In genomic region chr16:94680924-94681323, GRCm38 (mm10) we compare ENCODE assay signal across 20 mouse cellular contexts.
DNase-seq lines count a peak whose midpoint lies in the region; ATAC-seq and TF ChIP-seq lines count a peak whose summit lies in the region.
"Had no signal": no experiment of that assay in that cellular context is flagged by ENCODE, and none has a peak within 500 bp of the region (broad histone marks: within the 10 kb centered on the region; RNA-seq: fewer than 3 reads in every experiment).

No protein-coding gene starts in this region.

- peaks cover 17% of the 10 kb centered on the region; the same call in 1 of the 2 replicates for H3K4me1 ChIP-seq in liver, embryonic 13.5 days (replicated peaks)
- H3K4me1 ChIP-seq in intestine, postnatal 0 days (replicated peaks; ENCODE audit: control insufficient read depth, insufficient read depth, low read length): no peaks in the 10 kb centered on the region
- H3K4me1 ChIP-seq in forebrain, embryonic 16.5 days (replicated peaks; ENCODE audit: control insufficient read depth, insufficient read depth, low read length): no peaks in the 10 kb centered on the region
- H3K4me1 ChIP-seq: hindbrain, embryonic 15.5 days had no signal

- H3K27me3 ChIP-seq in liver, embryonic 13.5 days: no peaks in the 10 kb centered on the region
- no peaks in the 10 kb centered on the region for H3K27me3 ChIP-seq in intestine, postnatal 0 days (replicated peaks; ENCODE audit: control insufficient read depth, insufficient read depth, low read length)
- no peaks in the 10 kb centered on the region for H3K27me3 ChIP-seq in forebrain, embryonic 16.5 days (replicated peaks; ENCODE audit: control insufficient read depth, insufficient read depth, low read length)
- H3K27me3 ChIP-seq: embryonic facial prominence, embryonic 12.5 days; forebrain, embryonic 12.5 days; hindbrain, embryonic 15.5 days; megakaryocyte, embryonic 14.5 days had no signal

- H3K4me3 ChIP-seq in liver, embryonic 13.5 days (replicated peaks): no peak overlapping the region
- no peak overlapping the region for H3K4me3 ChIP-seq in intestine, postnatal 0 days (ENCODE audit: low read depth, low read length)
- H3K4me3 ChIP-seq in forebrain, embryonic 16.5 days (replicated peaks; ENCODE audit: low read length): no peak overlapping the region
- H3K4me3 ChIP-seq: embryonic facial prominence, embryonic 12.5 days; erythroblast, embryonic 14.5 days; forebrain, embryonic 12.5 days; gastrocnemius, adult 2 months; hindbrain, embryonic 15.5 days; megakaryocyte, embryonic 14.5 days had no signal

- ATAC-seq in liver, embryonic 13.5 days (ENCODE audit: low read depth): 0 out of 2 replicates have a peak, but pooled peaks have one; percentile 23
- peak; percentile 75; the same call in 1 of the 2 replicates for ATAC-seq in intestine, postnatal 0 days
- no peak for ATAC-seq in forebrain, embryonic 16.5 days

- H3K9me3 ChIP-seq in liver, embryonic 13.5 days (replicated peaks): no peaks in the 10 kb centered on the region
- no peaks in the 10 kb centered on the region for H3K9me3 ChIP-seq in intestine, postnatal 0 days (ENCODE audit: control insufficient read depth)
- H3K9me3 ChIP-seq in forebrain, embryonic 16.5 days (ENCODE audit: control insufficient read depth, low read length): no peaks in the 10 kb centered on the region
- H3K9me3 ChIP-seq: embryonic facial prominence, embryonic 12.5 days; forebrain, embryonic 12.5 days; hindbrain, embryonic 15.5 days; megakaryocyte, embryonic 14.5 days had no signal

- peak; percentile 25 for DNase-seq in kidney, adult 9 months
- no peak for DNase-seq in kidney, postnatal 4 days
- no peak for DNase-seq in liver, embryonic 13.5 days
- DNase-seq in liver: no peak
- DNase-seq in lung, postnatal 4 days: no peak
- DNase-seq: adrenal gland, adult 2 months; cerebellum, adult 11-12 months; cerebellum, postnatal 10 days; gastrocnemius, adult 2 months; lung, embryonic 14.5 days; midbrain, embryonic 14.5 days; right cerebral cortex, postnatal 14 days; thymus, postnatal 14 days had no signal

- H3K36me3 ChIP-seq in liver, embryonic 13.5 days: peaks cover 70% of the 10 kb centered on the region
- peaks cover 42% of the 10 kb centered on the region for H3K36me3 ChIP-seq in intestine, postnatal 0 days (ENCODE audit: control insufficient read depth, insufficient read depth)
- H3K36me3 ChIP-seq in forebrain, embryonic 16.5 days (ENCODE audit: control insufficient read depth, insufficient read depth): peaks cover 5% of the 10 kb centered on the region

- H3K4me2 ChIP-seq in liver, embryonic 13.5 days: no peak overlapping the region
- H3K4me2 ChIP-seq in intestine, postnatal 0 days (replicated peaks; ENCODE audit: low read depth): no peak overlapping the region
- no peak overlapping the region for H3K4me2 ChIP-seq in forebrain, embryonic 16.5 days (ENCODE audit: low read length)
- H3K4me2 ChIP-seq: embryonic facial prominence, embryonic 12.5 days; forebrain, embryonic 12.5 days; hindbrain, embryonic 15.5 days; lung, embryonic 14.5 days had no signal

- WGBS in liver, embryonic 13.5 days (ENCODE audit: insufficient replicate concordance): 85% methylated on average over 4 of the region's 4 CpGs
- 47% methylated on average over 4 of the region's 4 CpGs for WGBS in intestine, postnatal 0 days
- WGBS in forebrain, embryonic 16.5 days: 44% methylated on average over 4 of the region's 4 CpGs

- H3K9ac ChIP-seq in liver, embryonic 13.5 days: no peak overlapping the region
- H3K9ac ChIP-seq in intestine, postnatal 0 days (ENCODE audit: low read depth, low read length): no peak overlapping the region
- no peak overlapping the region for H3K9ac ChIP-seq in forebrain, embryonic 16.5 days (replicated peaks; ENCODE audit: low read depth, low read length)
- H3K9ac ChIP-seq: embryonic facial prominence, embryonic 12.5 days; forebrain, embryonic 12.5 days; hindbrain, embryonic 15.5 days; lung, embryonic 14.5 days had no signal

- no peak for TF ChIP-seq CTCF in intestine, postnatal 0 days (IDR thresholded peaks at IDR 0.05; ENCODE audit: low read depth)

- no peak overlapping the region for H3K27ac ChIP-seq in liver, embryonic 13.5 days
- no peak overlapping the region for H3K27ac ChIP-seq in intestine, postnatal 0 days (ENCODE audit: low read depth, low read length)
- no peak overlapping the region for H3K27ac ChIP-seq in forebrain, embryonic 16.5 days (ENCODE audit: low read length)
- H3K27ac ChIP-seq: embryonic facial prominence, embryonic 12.5 days; forebrain, embryonic 12.5 days; hindbrain, embryonic 15.5 days had no signal
